Mouse (Mus musculus): ENCODE data around the gene Oxa1l. TPM values are rescaled to one million over a fixed set of nuclear protein-coding genes. Genes with fewer than 3 reads are reported as not detected.

Gene Oxa1l
- total and polyA plus RNA-seq, 3 experiments: 43.3 to 143 TPM; not detected in 1

- no peak for TF ChIP-seq POLR2AphosphoS2 (IDR thresholded peaks at IDR 0.05; ENCODE audit: low read length)
- TF ChIP-seq TCF12 (IDR thresholded peaks at IDR 0.05; ENCODE audit: low read depth, low read length): no peak
- no peak for TF ChIP-seq EP300 (IDR thresholded peaks at IDR 0.05; ENCODE audit: low read depth in 1 of 2, low read length in 2 of 2)
- TF ChIP-seq ZKSCAN1 (IDR thresholded peaks at IDR 0.05; ENCODE audit: low read depth, low read length): no peak
- no peak for TF ChIP-seq ZMIZ1 (IDR thresholded peaks at IDR 0.05; ENCODE audit: low read depth, low read length)
- no peak for TF ChIP-seq ELF1 (IDR thresholded peaks at IDR 0.05; ENCODE audit: low read depth, low read length)
- no peak for TF ChIP-seq NELFE (IDR thresholded peaks at IDR 0.05; ENCODE audit: low read depth, low read length)
- no peak for TF ChIP-seq MAFK (IDR thresholded peaks at IDR 0.05; ENCODE audit: borderline replicate concordance, low read depth, low read length)
- TF ChIP-seq USF2 (IDR thresholded peaks at IDR 0.05; ENCODE audit: borderline replicate concordance in 1 of 2, insufficient read depth in 1 of 2, low read depth in 1 of 2, low read length in 2 of 2): no peak
- TF ChIP-seq SMC3 (IDR thresholded peaks at IDR 0.05; ENCODE audit: low read depth, low read length): no peak
- TF ChIP-seq MAX (IDR thresholded peaks at IDR 0.05; ENCODE audit: low read length): no peak
- H3K9ac ChIP-seq (ENCODE audit: control insufficient read depth, low read depth, low read length, poor library complexity, severe bottlenecking): no peak overlapping the region
- DNase-seq (ENCODE audit: low read depth, low spot score): no peak
- no peak overlapping the region for H3K27ac ChIP-seq (ENCODE audit: control insufficient read depth, low read depth, low read length)
- peaks cover 0 to 3% of the 10 kb centered on the region in 2 experiments; a peak in 1 of 4 replicates for H3K4me1 ChIP-seq (ENCODE audit: control insufficient read depth in 1 of 2, insufficient read depth in 2 of 2, low read length in 2 of 2)
- H3K27me3 ChIP-seq (ENCODE audit: control insufficient read depth in 1 of 2, insufficient read depth in 2 of 2, low read length in 2 of 2): no peaks in the 10 kb centered on the region
- H3K79me2 ChIP-seq (ENCODE audit: control insufficient read depth, insufficient read depth, low read length, poor library complexity): peaks cover 7% of the 10 kb centered on the region
- H3K4me3 ChIP-seq (ENCODE audit: control insufficient read depth in 1 of 2, insufficient read depth in 1 of 2, low read depth in 2 of 2, low read length in 2 of 2): no peak overlapping the region
- H3K36me3 ChIP-seq (ENCODE audit: control insufficient read depth in 1 of 2, insufficient read depth in 2 of 2, low read length in 2 of 2): peaks cover 5 to 8% of the 10 kb centered on the region in 2 experiments
- H3K9me3 ChIP-seq (replicated peaks; ENCODE audit: insufficient read depth, low read length): no peaks in the 10 kb centered on the region
Observed at GRCm38 (mm10) chr14:54366581-54366980, 5.9 kb downstream of the Oxa1l start.

GRCm38 (mm10) chr14:54367429-54368060 lies 6.9 kb downstream of the Oxa1l start:
- no peak for TF ChIP-seq TCF12 (IDR thresholded peaks at IDR 0.05; ENCODE audit: low read depth, low read length)
- TF ChIP-seq POLR2AphosphoS2 (IDR thresholded peaks at IDR 0.05; ENCODE audit: low read length): no peak
- no peak for TF ChIP-seq RCOR1 (IDR thresholded peaks at IDR 0.05; ENCODE audit: low read depth, low read length)
- no peak for TF ChIP-seq POLR2AphosphoS5 (IDR thresholded peaks at IDR 0.05; ENCODE audit: borderline replicate concordance, low read depth, low read length)
- no peak for TF ChIP-seq MYB (IDR thresholded peaks at IDR 0.05; ENCODE audit: low read depth, low read length)
- no peak; a peak in 1 of 4 replicates for TF ChIP-seq POLR2A (IDR thresholded peaks at IDR 0.05; ENCODE audit: control insufficient read depth in 1 of 2, insufficient read depth in 1 of 2, low read depth in 1 of 2, low read length in 2 of 2, poor library complexity in 1 of 2)
- no peak for TF ChIP-seq MYC (IDR thresholded peaks at IDR 0.05; ENCODE audit: low read depth, low read length)
- Histone ChIP-seq H3K4me1 (ENCODE audit: control insufficient read depth in 1 of 2, insufficient read depth in 2 of 2, low read length in 2 of 2) (no peaks in the 10 kb centered on the region), H3K9ac (ENCODE audit: control insufficient read depth, low read depth, low read length, poor library complexity, severe bottlenecking) (no peak overlapping the region), H3K27me3 (ENCODE audit: control insufficient read depth in 1 of 2, insufficient read depth in 2 of 2, low read length in 2 of 2) (no peaks in the 10 kb centered on the region), H3K4me3 (ENCODE audit: control insufficient read depth in 1 of 2, insufficient read depth in 1 of 2, low read depth in 2 of 2, low read length in 2 of 2) (no peak overlapping the region), H3K36me3 (ENCODE audit: control insufficient read depth in 1 of 2, insufficient read depth in 2 of 2, low read length in 2 of 2) (peaks cover 0 to 8% of the 10 kb centered on the region in 2 experiments; a peak in 2 of 4 replicates), H3K27ac (ENCODE audit: control insufficient read depth, low read depth, low read length) (no peak overlapping the region), H3K9me3 (replicated peaks; ENCODE audit: insufficient read depth, low read length) (no peaks in the 10 kb centered on the region), H3K79me2 (ENCODE audit: control insufficient read depth, insufficient read depth, low read length, poor library complexity) (0 out of 2 replicates have a peak, but pooled peaks cover 2% of the 10 kb centered on the region)
- DNase-seq (ENCODE audit: low read depth, low spot score): no peak
